17 mouse cellular contexts compared by ENCODE assay signal in genomic region chr9:79645757-79646156, GRCm38 (mm10).
A peak's percentile ranks its signal among the peaks of the same experiment; 100 is the strongest.
DNase-seq lines count a peak whose midpoint lies in the region; ATAC-seq and TF ChIP-seq lines count a peak whose summit lies in the region.
"Had no signal": no experiment of that assay in that cellular context is flagged by ENCODE, and none has a peak within 500 bp of the region (broad histone marks: within the 10 kb centered on the region; RNA-seq: fewer than 3 reads in every experiment).

No protein-coding gene starts in this region.

- H3K27ac ChIP-seq in hindbrain, embryonic 14.5 days, result no peak overlapping the region
- H3K27ac ChIP-seq in hindbrain, embryonic 10.5 days, result no peak overlapping the region
- no peak overlapping the region for H3K27ac ChIP-seq in lung, embryonic 14.5 days (ENCODE audit: low read depth)
- no peak overlapping the region for H3K27ac ChIP-seq in gastrocnemius, adult 2 months
- H3K27ac ChIP-seq: embryonic facial prominence, embryonic 15.5 days; forebrain, embryonic 12.5 days; midbrain, embryonic 10.5 days; neural tube, embryonic 13.5 days had no signal

- ATAC-seq in hindbrain, embryonic 14.5 days (ENCODE audit: low FRiP score), result no peak
- peak; percentile 87 for ATAC-seq in lung, embryonic 14.5 days (ENCODE audit: insufficient read depth)

- WGBS in hindbrain, embryonic 14.5 days, result 85% methylated on average over 3 of the region's 3 CpGs
- WGBS in hindbrain, embryonic 10.5 days, result 75% methylated on average over 3 of the region's 3 CpGs
- WGBS in lung, embryonic 14.5 days, result 33% methylated on average over 3 of the region's 3 CpGs
- 61% methylated on average over 3 of the region's 3 CpGs for WGBS in lung, adult 2 months

- intact Hi-C loops in gastrocnemius, adult 2 months (cut with DNase I), result no loop called here

- no peak for TF ChIP-seq POLR2A in lung, adult 2 months (IDR thresholded peaks at IDR 0.05; ENCODE audit: borderline replicate concordance, extremely low read depth, low read depth, low read length)

- peak; percentile 29 for DNase-seq in hindbrain, embryonic 14.5 days (ENCODE audit: low spot score)
- no peak for DNase-seq in hindbrain, embryonic 10.5 days (ENCODE audit: low spot score)
- peak; percentile 83 for DNase-seq in lung, embryonic 14.5 days
- DNase-seq in lung, adult 2 months, result no peak
- DNase-seq in adipocyte (ENCODE audit: low spot score), result peak; percentile 72
- DNase-seq in forelimb bud, embryonic 11.5 days (ENCODE audit: low read depth, low spot score), result peak; percentile 20
- no peak for DNase-seq in cerebellum, postnatal 14 days
- no peak for DNase-seq in gastrocnemius, adult 2 months
- DNase-seq: cerebellum, postnatal 10 days; lung, postnatal 36 days; right cerebral cortex, postnatal 14 days; thymus, postnatal 14 days had no signal

- H3K9ac ChIP-seq in hindbrain, embryonic 14.5 days, result no peak overlapping the region
- H3K9ac ChIP-seq in lung, embryonic 14.5 days, result no peak overlapping the region
- H3K9ac ChIP-seq: embryonic facial prominence, embryonic 15.5 days; forebrain, embryonic 12.5 days; heart, embryonic 12.5 days; neural tube, embryonic 13.5 days had no signal

- H3K4me2 ChIP-seq in hindbrain, embryonic 14.5 days (replicated peaks), result no peak overlapping the region
- H3K4me2 ChIP-seq in lung, embryonic 14.5 days, result no peak overlapping the region
- H3K4me2 ChIP-seq: embryonic facial prominence, embryonic 15.5 days; forebrain, embryonic 12.5 days; heart, embryonic 12.5 days; neural tube, embryonic 13.5 days had no signal

- no peaks in the 10 kb centered on the region for H3K27me3 ChIP-seq in hindbrain, embryonic 14.5 days (ENCODE audit: control insufficient read depth, insufficient read depth, low read length)
- no peaks in the 10 kb centered on the region for H3K27me3 ChIP-seq in hindbrain, embryonic 10.5 days (ENCODE audit: insufficient read depth, poor library complexity, severe bottlenecking)
- H3K27me3 ChIP-seq in lung, embryonic 14.5 days (ENCODE audit: insufficient read depth, low read length), result no peaks in the 10 kb centered on the region
- H3K27me3 ChIP-seq: embryonic facial prominence, embryonic 15.5 days; forebrain, embryonic 12.5 days; heart, embryonic 12.5 days; neural tube, embryonic 13.5 days had no signal

- no peaks in the 10 kb centered on the region for H3K4me1 ChIP-seq in hindbrain, embryonic 14.5 days (replicated peaks; ENCODE audit: control insufficient read depth, insufficient read depth, low read length)
- H3K4me1 ChIP-seq in hindbrain, embryonic 10.5 days (replicated peaks), result no peaks in the 10 kb centered on the region
- no peaks in the 10 kb centered on the region for H3K4me1 ChIP-seq in lung, embryonic 14.5 days (ENCODE audit: insufficient read depth)
- no peaks in the 10 kb centered on the region for H3K4me1 ChIP-seq in lung, adult 2 months (ENCODE audit: control insufficient read depth, insufficient read depth, low read length)
- H3K4me1 ChIP-seq: embryonic facial prominence, embryonic 15.5 days; forebrain, embryonic 12.5 days; heart, embryonic 12.5 days; midbrain, embryonic 10.5 days; neural tube, embryonic 13.5 days had no signal

- no peaks in the 10 kb centered on the region for H3K9me3 ChIP-seq in hindbrain, embryonic 14.5 days (ENCODE audit: control insufficient read depth, low read length)
- H3K9me3 ChIP-seq in hindbrain, embryonic 10.5 days, result no peaks in the 10 kb centered on the region
- H3K9me3 ChIP-seq in lung, embryonic 14.5 days (ENCODE audit: low read depth, low read length), result no peaks in the 10 kb centered on the region
- H3K9me3 ChIP-seq: embryonic facial prominence, embryonic 15.5 days; forebrain, embryonic 12.5 days; heart, embryonic 12.5 days; midbrain, embryonic 10.5 days; neural tube, embryonic 13.5 days had no signal

- TF ChIP-seq CTCF in lung, embryonic 14.5 days (IDR thresholded peaks at IDR 0.05; ENCODE audit: low read depth), result no peak
- no peak for TF ChIP-seq CTCF in lung, adult 2 months (IDR thresholded peaks at IDR 0.05; ENCODE audit: insufficient read depth, low read length)
- no peak for TF ChIP-seq CTCF in gastrocnemius, adult 2 months (IDR thresholded peaks at IDR 0.05)

- H3K36me3 ChIP-seq in hindbrain, embryonic 14.5 days (replicated peaks; ENCODE audit: control insufficient read depth, insufficient read depth), result no peaks in the 10 kb centered on the region
- H3K36me3 ChIP-seq in hindbrain, embryonic 10.5 days, result no peaks in the 10 kb centered on the region
- no peaks in the 10 kb centered on the region for H3K36me3 ChIP-seq in lung, embryonic 14.5 days (ENCODE audit: insufficient read depth)
- H3K36me3 ChIP-seq: forebrain, embryonic 12.5 days; midbrain, embryonic 10.5 days; neural tube, embryonic 13.5 days had no signal

- no peak overlapping the region for H3K4me3 ChIP-seq in hindbrain, embryonic 14.5 days (replicated peaks; ENCODE audit: low read length)
- no peak overlapping the region for H3K4me3 ChIP-seq in hindbrain, embryonic 10.5 days
- no peak overlapping the region for H3K4me3 ChIP-seq in lung, embryonic 14.5 days (ENCODE audit: low read depth, low read length)
- H3K4me3 ChIP-seq in lung, adult 2 months (replicated peaks; ENCODE audit: extremely low read depth, low read depth, low read length), result no peak overlapping the region
- H3K4me3 ChIP-seq in gastrocnemius, adult 2 months, result no peak overlapping the region
- H3K4me3 ChIP-seq: embryonic facial prominence, embryonic 15.5 days; forebrain, embryonic 12.5 days; heart, embryonic 12.5 days; midbrain, embryonic 10.5 days; neural tube, embryonic 13.5 days had no signal

Comparison
In these comparisons a context has a peak if more than half of its experiments do, and no peak if none do; other contexts are left out.
1. DNase-seq: peak in hindbrain, embryonic 14.5 days (single experiment), lung, embryonic 14.5 days (single experiment), adipocyte (single experiment) and forelimb bud, embryonic 11.5 days (single experiment); none in hindbrain, embryonic 10.5 days (single experiment), lung, adult 2 months (single experiment), cerebellum, postnatal 14 days (0 of 2) and gastrocnemius, adult 2 months (single experiment).